Mouse (Mus musculus): Measurements from ENCODE around the gene Cacna1e. TPM values are rescaled to one million over a fixed set of nuclear protein-coding genes. Genes with fewer than 3 reads are reported as not detected.

Gene Cacna1e
- total RNA-seq (2021), result under 1 TPM; 0.05 to 0.44 TPM
- long read RNA-seq, experiment 1, result 0 reads
- long read RNA-seq, experiment 2, result 0 reads

- DNase-seq, result peak in 1 of 2 experiments; percentile 22
Measured at GRCm38 (mm10) chr1:154884275-154885206, at the start of gene Cacna1e. Gene Cacna1e, minus strand, starts transcription at chr1:154884501.

- DNase-seq, result peak; percentile 63 to 68
Measured at GRCm38 (mm10) chr1:154918406-154918805, 34.1 kb upstream of the Cacna1e start.

GRCm38 (mm10) chr1:154917438-154917837, 33.1 kb upstream of the Cacna1e start:
- peak; percentile 37 to 59 for DNase-seq

- no peak for DNase-seq
Measured at GRCm38 (mm10) chr1:154909554-154909953, 25.3 kb upstream of the Cacna1e start.

GRCm38 (mm10) chr1:154897390-154897789, 13.1 kb upstream of the Cacna1e start:
- DNase-seq, result peak; percentile 17 to 42

GRCm38 (mm10) chr1:154890244-154890643, 5.9 kb upstream of the Cacna1e start:
- DNase-seq, result no peak

- no peak for DNase-seq
Measured at GRCm38 (mm10) chr1:154888495-154888894, 4.2 kb upstream of the Cacna1e start.

- no peak for DNase-seq
Measured at GRCm38 (mm10) chr1:154888018-154888417, 3.7 kb upstream of the Cacna1e start.

GRCm38 (mm10) chr1:154887546-154887945, 3.2 kb upstream of the Cacna1e start:
- DNase-seq, result no peak

- no peak for DNase-seq
Measured at GRCm38 (mm10) chr1:154886611-154887010, 2.3 kb upstream of the Cacna1e start.

GRCm38 (mm10) chr1:154885207-154885548, 877 bp upstream of the Cacna1e start:
- no peak for DNase-seq

GRCm38 (mm10) chr1:154883596-154884191, 607 bp downstream of the Cacna1e start:
- no peak for DNase-seq

- DNase-seq, result no peak
Measured at GRCm38 (mm10) chr1:154865981-154866380, 18.3 kb downstream of the Cacna1e start.

- no peak for DNase-seq
Measured at GRCm38 (mm10) chr1:154861416-154861815, 22.9 kb downstream of the Cacna1e start.

- no peak for DNase-seq
Measured at GRCm38 (mm10) chr1:154854564-154854963, 29.7 kb downstream of the Cacna1e start.

GRCm38 (mm10) chr1:154850515-154851287, 33.6 kb downstream of the Cacna1e start:
- no peak for DNase-seq

GRCm38 (mm10) chr1:154848683-154849579, 35.4 kb downstream of the Cacna1e start:
- peak in 1 of 2 experiments; percentile 4 for DNase-seq

GRCm38 (mm10) chr1:154846900-154847299, 37.4 kb downstream of the Cacna1e start:
- no peak for DNase-seq

- DNase-seq, result no peak
Measured at GRCm38 (mm10) chr1:154843427-154843826, 40.9 kb downstream of the Cacna1e start.

GRCm38 (mm10) chr1:154842336-154842735, 42.0 kb downstream of the Cacna1e start:
- no peak for DNase-seq

GRCm38 (mm10) chr1:154841057-154841630, 43.2 kb downstream of the Cacna1e start:
- no peak for DNase-seq
